Mouse (Mus musculus) heart, embryonic 15.5 days (tissue): ENCODE results near the gene Plekhg2. TPM values are rescaled to one million over a fixed set of nuclear protein-coding genes. Genes with fewer than 3 reads are reported as not detected.

ENCODE experiments used
- ATAC-seq: fragments of 200-750 bp; cut with Nextera tagmentation; replicated peaks from 2 replicates; pipeline ENCODE4 v1.8.0; 2017; ENCODE audit warnings: low read depth, moderate TSS enrichment; ENCODE audit not compliant: insufficient number of reproducible peaks, insufficient read depth, low FRiP score
- H3K27ac ChIP-seq: fragments of 300-500 bp; sonication (generic); 2 replicates; pipeline ENCODE4 v1.5.1; 2015; ENCODE audit warnings: mild to moderate bottlenecking, inconsistent platforms
- H3K27me3 ChIP-seq: fragments of 300-500 bp; sonication (generic); 2 replicates; pipeline ENCODE4 v1.6.1; 2015; ENCODE audit warnings: inconsistent platforms
- H3K36me3 ChIP-seq: fragments of 300-500 bp; sonication (generic); 2 replicates; pipeline ENCODE4 v1.6.1; 2015; ENCODE audit warnings: mild to moderate bottlenecking, inconsistent platforms
- H3K4me1 ChIP-seq: fragments of 300-500 bp; sonication (generic); replicated peaks from 2 replicates; pipeline ENCODE4 v1.6.1; 2015; ENCODE audit warnings: inconsistent platforms
- H3K4me2 ChIP-seq: fragments of 300-500 bp; sonication (generic); 2 replicates; pipeline ENCODE4 v1.6.1; 2015; ENCODE audit warnings: inconsistent platforms, mild to moderate bottlenecking, moderate library complexity
- H3K4me3 ChIP-seq: fragments of 300-500 bp; sonication (generic); 2 replicates; pipeline ENCODE4 v1.5.1; 2015; ENCODE audit warnings: mild to moderate bottlenecking, inconsistent platforms
- H3K9ac ChIP-seq: fragments of 300-500 bp; sonication (generic); 2 replicates; pipeline ENCODE4 v1.6.1; 2015; ENCODE audit warnings: mild to moderate bottlenecking, inconsistent platforms
- H3K9me3 ChIP-seq: fragments of 300-500 bp; sonication (generic); replicated peaks from 2 replicates; pipeline ENCODE4 v1.6.1; 2016; ENCODE audit warnings: inconsistent platforms
- WGBS: fragments of 180-500 bp; shearing (Covaris S2); methylation state at CpG from one replicate; pipeline ENCODE4 v1.1.7; 2015; ENCODE audit warnings: mixed read lengths; 5-methylcytosine and 5-hydroxymethylcytosine counted together
- polyA plus RNA-seq: library from polyadenylated mRNA; unstranded; fragments of >200 nt; fragmentation: Nextera tagmentation; extraction: Ambion mirVana; gene quantifications from 2 replicates; pipeline ENCODE4 v1.2.1, GENCODE M21; 2015

Gene Plekhg2
- polyA plus RNA-seq, 1 experiment from 2014 or later: 34.3 TPM

DNA sequence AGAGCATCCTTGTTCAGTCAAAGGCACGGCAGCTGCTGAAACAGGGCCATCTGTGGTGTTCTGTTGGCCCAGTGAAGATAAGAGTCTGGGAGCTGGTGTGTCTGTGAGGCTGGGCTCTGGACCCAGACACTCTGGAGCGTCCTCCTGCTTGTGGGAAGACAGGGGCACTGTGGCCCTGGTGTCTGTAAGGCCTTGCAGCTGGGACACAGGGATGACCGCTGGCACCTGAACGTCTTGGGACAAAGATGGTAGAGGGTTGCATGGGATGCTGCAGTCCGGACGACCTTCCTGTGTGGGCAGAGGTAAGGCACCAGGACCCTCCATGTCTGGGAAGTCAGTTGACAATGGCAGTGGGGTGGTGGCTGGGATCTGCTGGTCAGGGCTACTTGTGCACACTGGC, 12.1 kb downstream of the Plekhg2 start:
- no peak overlapping the region for H3K4me2 ChIP-seq
- peaks cover 58% of the 10 kb centered on the region for H3K36me3 ChIP-seq
- no peak overlapping the region for H3K27ac ChIP-seq
- H3K4me1 ChIP-seq: peaks cover 41% of the 10 kb centered on the region
- no peak for ATAC-seq
- H3K4me3 ChIP-seq: no peak overlapping the region
- H3K9ac ChIP-seq: no peak overlapping the region
- 85% methylated on average over 6 of the region's 6 CpGs for WGBS
- H3K27me3 ChIP-seq: no peaks in the 10 kb centered on the region
- H3K9me3 ChIP-seq: no peaks in the 10 kb centered on the region

GRCm38 (mm10) chr7:28359854-28360253, 12.5 kb downstream of the Plekhg2 start:
- Histone ChIP-seq H3K4me1 (peaks cover 41% of the 10 kb centered on the region), H3K36me3 (peaks cover 53% of the 10 kb centered on the region), H3K4me2 (no peak overlapping the region), H3K9ac (no peak overlapping the region), H3K27ac (no peak overlapping the region), H3K27me3 (no peaks in the 10 kb centered on the region), H3K4me3 (no peak overlapping the region), H3K9me3 (no peaks in the 10 kb centered on the region)
- WGBS: 79% methylated on average over 10 of the region's 10 CpGs
- ATAC-seq: no peak

GRCm38 (mm10) chr7:28358431-28358830, 14.0 kb downstream of the Plekhg2 start:
- Histone ChIP-seq H3K36me3 (peaks cover 51% of the 10 kb centered on the region), H3K27ac (peak overlapping the region; percentile 83), H3K4me1 (peaks cover 41% of the 10 kb centered on the region), H3K4me3 (no peak overlapping the region), H3K9ac (peak overlapping the region; percentile 10; the same call in 1 of the 2 replicates), H3K9me3 (no peaks in the 10 kb centered on the region), H3K27me3 (no peaks in the 10 kb centered on the region), H3K4me2 (peak overlapping the region; percentile 17; the same call in 1 of the 2 replicates)
- 53% methylated on average over 7 of the region's 7 CpGs for WGBS
- ATAC-seq: no peak

DNA sequence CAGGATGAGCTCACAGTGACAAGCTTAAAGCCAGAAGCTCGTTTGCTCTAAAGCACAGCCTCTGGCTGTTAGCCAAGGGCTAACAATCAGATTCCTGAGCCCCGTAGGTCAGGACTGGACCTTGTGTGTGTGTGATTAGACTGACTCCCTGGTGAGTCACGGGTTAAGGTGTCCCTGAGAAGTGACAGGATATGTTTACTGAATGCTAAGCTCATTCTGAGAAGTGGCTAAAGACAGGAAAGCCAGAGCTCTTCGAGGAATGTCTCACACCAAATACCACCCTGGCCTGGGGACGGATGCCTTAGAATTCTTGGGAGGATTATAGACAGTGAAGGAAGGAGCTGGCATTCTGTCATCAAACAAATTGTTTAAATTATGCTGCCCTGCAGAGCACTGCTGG, 14.4 kb downstream of the Plekhg2 start:
- Histone ChIP-seq H3K4me1 (peaks cover 41% of the 10 kb centered on the region), H3K9ac (peak overlapping the region; percentile 10; the same call in 1 of the 2 replicates), H3K4me3 (no peak overlapping the region), H3K9me3 (no peaks in the 10 kb centered on the region), H3K27me3 (no peaks in the 10 kb centered on the region), H3K27ac (peak overlapping the region; percentile 83), H3K36me3 (peaks cover 53% of the 10 kb centered on the region), H3K4me2 (peak overlapping the region; percentile 17; the same call in 1 of the 2 replicates)
- ATAC-seq: peak; percentile 13; the same call in 1 of the 2 replicates
- WGBS: 3% methylated on average over 5 of the region's 5 CpGs

- peak; percentile 67 for ATAC-seq
- H3K36me3 ChIP-seq: peaks cover 56% of the 10 kb centered on the region
- peaks cover 38% of the 10 kb centered on the region for H3K4me1 ChIP-seq
- H3K4me2 ChIP-seq: no peak overlapping the region
- H3K27ac ChIP-seq: peak overlapping the region; percentile 83
- under 1% methylated on average over 5 of the region's 5 CpGs for WGBS
- no peaks in the 10 kb centered on the region for H3K27me3 ChIP-seq
- no peak overlapping the region for H3K4me3 ChIP-seq
- H3K9me3 ChIP-seq: no peaks in the 10 kb centered on the region
- 0 out of 2 replicates have a peak overlapping the region, but pooled peaks have one; percentile 5 for H3K9ac ChIP-seq
These were observed 15.4 kb downstream of the Plekhg2 start for GRCm38 (mm10) chr7:28356981-28357380.

- H3K4me2 ChIP-seq: no peak overlapping the region
- no peak overlapping the region for H3K27ac ChIP-seq
- no peaks in the 10 kb centered on the region for H3K27me3 ChIP-seq
- H3K4me1 ChIP-seq: peaks cover 43% of the 10 kb centered on the region
- H3K4me3 ChIP-seq: no peak overlapping the region
- no peaks in the 10 kb centered on the region for H3K9me3 ChIP-seq
- H3K9ac ChIP-seq: no peak overlapping the region
- ATAC-seq: no peak
- peaks cover 40% of the 10 kb centered on the region for H3K36me3 ChIP-seq
- 85% methylated on average over 3 of the region's 3 CpGs for WGBS
These were observed 17.2 kb downstream of the Plekhg2 start for GRCm38 (mm10) chr7:28355221-28355620.

GRCm38 (mm10) chr7:28354596-28354995, 17.8 kb downstream of the Plekhg2 start:
- whole genome bisulfite sequencing: 91% methylated on average over 3 of the region's 3 CpGs
- ATAC-seq: no peak
- H3K9ac ChIP-seq: no peak overlapping the region
- H3K4me3 ChIP-seq: no peak overlapping the region
- H3K27ac ChIP-seq: no peak overlapping the region
- H3K27me3 ChIP-seq: no peaks in the 10 kb centered on the region
- H3K4me1 ChIP-seq: peaks cover 42% of the 10 kb centered on the region
- no peak overlapping the region for H3K4me2 ChIP-seq
- peaks cover 34% of the 10 kb centered on the region for H3K36me3 ChIP-seq
- no peaks in the 10 kb centered on the region for H3K9me3 ChIP-seq

DNA sequence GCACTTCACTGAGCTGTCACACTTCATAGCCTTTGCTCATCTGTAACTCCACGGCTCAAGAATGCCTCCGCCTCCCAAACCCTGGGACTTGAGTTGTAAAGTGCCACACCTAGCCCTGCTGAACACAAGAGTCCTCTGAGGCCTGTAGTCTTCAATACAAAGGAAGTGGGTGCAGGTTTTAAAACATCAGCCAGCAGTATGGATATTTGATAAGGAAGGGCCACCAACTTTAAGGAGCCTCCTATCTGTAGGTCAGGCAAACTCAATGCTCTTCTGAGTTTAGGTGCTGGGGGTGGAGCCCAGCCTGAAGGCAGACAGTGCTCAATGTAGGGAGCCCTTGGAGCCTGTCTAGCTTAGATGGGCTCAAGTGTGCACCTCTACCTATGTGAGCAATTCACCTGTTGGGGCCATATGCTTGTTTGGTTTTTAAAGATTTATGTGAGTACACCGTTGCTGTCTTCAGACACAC, 18.3 kb downstream of the Plekhg2 start:
- Histone ChIP-seq H3K9ac (no peak overlapping the region), H3K4me3 (no peak overlapping the region), H3K4me2 (no peak overlapping the region), H3K4me1 (peaks cover 44% of the 10 kb centered on the region), H3K9me3 (no peaks in the 10 kb centered on the region), H3K27ac (no peak overlapping the region), H3K27me3 (no peaks in the 10 kb centered on the region), H3K36me3 (peaks cover 30% of the 10 kb centered on the region)
- WGBS: 86% methylated on average over 3 of the region's 3 CpGs
- no peak for ATAC-seq

DNA sequence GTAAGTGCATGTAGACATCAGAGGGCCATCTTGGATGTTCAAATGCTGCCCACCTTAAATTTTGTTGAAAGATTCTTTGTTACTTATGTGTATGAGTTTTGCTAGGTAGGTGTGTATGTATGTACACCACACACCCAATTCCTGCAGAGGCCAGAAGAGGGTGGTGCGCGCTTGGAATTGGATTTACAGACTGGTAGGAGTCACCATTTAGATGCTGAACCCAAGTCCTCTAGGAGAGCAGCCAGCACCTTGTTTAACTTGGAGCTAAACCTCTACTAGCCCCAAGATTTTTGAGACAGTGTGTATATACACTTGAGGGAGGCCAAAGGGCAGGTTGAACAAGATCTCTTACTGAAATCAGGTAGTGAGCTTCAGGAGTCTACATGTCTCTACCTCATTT, 19.1 kb downstream of the Plekhg2 start:
- H3K27ac ChIP-seq: no peak overlapping the region
- peaks cover 35% of the 10 kb centered on the region for H3K4me1 ChIP-seq
- no peak overlapping the region for H3K9ac ChIP-seq
- H3K9me3 ChIP-seq: no peaks in the 10 kb centered on the region
- no peak overlapping the region for H3K4me3 ChIP-seq
- H3K27me3 ChIP-seq: no peaks in the 10 kb centered on the region
- 90% methylated on average over 2 of the region's 2 CpGs for WGBS
- no peak for ATAC-seq
- peaks cover 27% of the 10 kb centered on the region for H3K36me3 ChIP-seq
- H3K4me2 ChIP-seq: no peak overlapping the region

GRCm38 (mm10) chr7:28351676-28352191, 20.7 kb downstream of the Plekhg2 start:
- 31% methylated on average over 4 of the region's 4 CpGs for WGBS
- Histone ChIP-seq H3K27ac (no peak overlapping the region), H3K4me3 (peak overlapping the region; percentile 81), H3K36me3 (peaks cover 27% of the 10 kb centered on the region), H3K9me3 (no peaks in the 10 kb centered on the region), H3K4me2 (peak overlapping the region; percentile 77), H3K4me1 (peaks cover 23% of the 10 kb centered on the region), H3K9ac (peak overlapping the region; percentile 97), H3K27me3 (no peaks in the 10 kb centered on the region)
- no peak for ATAC-seq

DNA sequence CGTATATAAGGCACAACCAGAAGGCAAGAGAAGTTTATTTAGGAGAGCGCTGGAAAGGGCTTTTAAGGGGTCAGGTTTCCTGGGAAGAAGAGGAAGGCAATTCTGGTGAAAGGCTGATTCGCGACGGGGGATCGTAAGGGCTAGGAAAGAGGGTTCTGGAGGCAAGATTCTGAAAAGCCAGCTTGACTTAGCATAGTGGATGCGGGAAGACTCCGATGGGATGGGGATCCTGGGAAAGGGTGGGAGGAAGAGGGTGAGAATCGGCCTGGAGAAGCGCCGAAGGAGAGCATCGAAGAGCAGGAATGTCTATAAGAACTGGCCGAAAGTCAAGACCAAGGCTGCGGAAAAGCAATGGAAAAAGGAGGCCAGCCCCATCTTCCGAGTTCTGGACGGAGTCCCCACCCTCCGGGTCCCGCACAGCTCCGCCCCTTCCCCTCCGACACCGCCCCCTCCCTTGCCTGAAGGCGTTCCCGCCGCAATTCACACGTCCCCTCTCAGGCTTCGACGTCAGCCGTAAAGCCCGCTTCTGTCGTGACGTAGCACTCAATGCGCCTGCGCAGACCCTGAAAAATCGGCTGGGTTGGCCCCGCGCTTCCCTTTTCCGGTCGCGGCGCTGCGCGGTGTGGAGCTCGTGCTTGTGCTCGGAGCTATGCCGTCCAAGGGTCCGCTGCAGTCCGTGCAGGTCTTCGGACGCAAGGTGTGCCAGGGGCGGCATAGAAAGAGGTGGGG, 22.1 kb downstream of the Plekhg2 start, which contains the start of gene Rps16:
Gene Rps16 (plus strand): TSS at position 498 of the 729 bp plus-strand sequence.
- H3K36me3 ChIP-seq: peaks cover 27% of the 10 kb centered on the region
- H3K4me1 ChIP-seq: peaks cover 21% of the 10 kb centered on the region
- ATAC-seq: peak; percentile 94
- H3K4me3 ChIP-seq: peak within 1 kb of the TSS; percentile 81
- under 1% methylated on average over 50 of the region's 50 CpGs for WGBS
- no peaks in the 10 kb centered on the region for H3K27me3 ChIP-seq
- peak within 1 kb of the TSS; percentile 97 for H3K9ac ChIP-seq
- H3K4me2 ChIP-seq: peak within 1 kb of the TSS; percentile 77
- H3K27ac ChIP-seq: peak within 1 kb of the TSS; percentile 87
- no peaks in the 10 kb centered on the region for H3K9me3 ChIP-seq
